Mouse (Mus musculus) embryonic facial prominence, embryonic 15.5 days (tissue): ENCODE data around the gene Dnm1. TPM values are rescaled to one million over a fixed set of nuclear protein-coding genes. Genes with fewer than 3 reads are reported as not detected.
A peak's percentile ranks its signal among the peaks of the same experiment; 100 is the strongest.

Experiments used
- microRNA-seq: library from miRNA; unstranded; fragments of <30 nt; microRNA quantifications from one replicate; pipeline ENCODE4, GENCODE M21; 2016; ENCODE audit warnings: borderline number of aligned reads
- polyA plus RNA-seq: library from polyadenylated mRNA; unstranded; fragments of >200 nt; fragmentation: Nextera tagmentation; extraction: Ambion mirVana; gene quantifications from 2 replicates; pipeline ENCODE4 v1.2.1, GENCODE M21; 2015

Gene Dnm1
- polyA plus RNA-seq, 1 experiment from 2014 or later = 30.7 TPM

Small RNAs within 50 kb of the gene (microRNA-seq; reads per million reads assigned to microRNA genes)
- not detected for gene Gm23363
- gene Mir199b = 1,371 reads per million, percentile 79 among the genes with 10 or more reads in this experiment

Other genes with a start within 250 kb of the Dnm1 start
- 54.0 and 56.2 TPM in 2 replicates for gene Prrc2b, start 202.3 kb downstream of the Dnm1 start, polyA plus RNA-seq
- gene Pomt1, start 116.7 kb downstream of the Dnm1 start, polyA plus RNA-seq = 25.1 and 26.3 TPM in 2 replicates
- 66.9 and 67.1 TPM in 2 replicates for gene Uck1, start 93.2 kb downstream of the Dnm1 start, polyA plus RNA-seq
- gene Golga2, start 66.0 kb downstream of the Dnm1 start, polyA plus RNA-seq = 31.6 and 33.9 TPM in 2 replicates
- 450 and 462 TPM in 2 replicates for gene Swi5, start 65.3 kb downstream of the Dnm1 start, polyA plus RNA-seq
- gene Ciz1, start 1.0 kb downstream of the Dnm1 start, polyA plus RNA-seq = 54.6 and 57.3 TPM in 2 replicates
- 71.6 and 71.9 TPM in 2 replicates for gene 1110008P14Rik, start 28.6 kb upstream of the Dnm1 start, polyA plus RNA-seq
- 5.6 and 6.5 TPM in 2 replicates for gene Lcn2, start 34.9 kb upstream of the Dnm1 start, polyA plus RNA-seq
- 28.3 and 29.8 TPM in 2 replicates for gene Ptges2, start 42.6 kb upstream of the Dnm1 start, polyA plus RNA-seq
- gene Naif1, start 97.1 kb upstream of the Dnm1 start, polyA plus RNA-seq = 6.2 and 6.5 TPM in 2 replicates
- gene Slc25a25, start 98.1 kb upstream of the Dnm1 start, polyA plus RNA-seq = 20.8 and 22.1 TPM in 2 replicates
- 19.5 and 21.0 TPM in 2 replicates for gene Fam102a, start 182.0 kb upstream of the Dnm1 start, polyA plus RNA-seq
- 113 and 119 TPM in 2 replicates for gene Dpm2, start 217.5 kb upstream of the Dnm1 start, polyA plus RNA-seq
- 0.53 and 0.94 TPM in 2 replicates for gene Pip5kl1, start 221.5 kb upstream of the Dnm1 start, polyA plus RNA-seq
- gene 9430097D07Rik, start 222.3 kb upstream of the Dnm1 start, polyA plus RNA-seq = 0.11 and 0.12 TPM in 2 replicates
- 34.8 and 36.5 TPM in 2 replicates for gene St6galnac4, start 233.8 kb upstream of the Dnm1 start, polyA plus RNA-seq
- 26.9 and 27.7 TPM in 2 replicates for gene St6galnac6, start 246.4 kb upstream of the Dnm1 start, polyA plus RNA-seq